Mouse (Mus musculus): Measurements from ENCODE around the gene Rusc2.

Gene Rusc2

GRCm38 (mm10) chr4:43442456-43443361 is 60.9 kb downstream of the Rusc2 start:
- peak; percentile 87 for DNase-seq (ENCODE audit: inconsistent ontology term)

- DNase-seq (ENCODE audit: inconsistent ontology term): no peak
These were observed 61.7 kb downstream of the Rusc2 start for GRCm38 (mm10) chr4:43443511-43443910.

GRCm38 (mm10) chr4:43447251-43447650 is 65.5 kb downstream of the Rusc2 start:
- no peak for DNase-seq (ENCODE audit: inconsistent ontology term)

- DNase-seq (ENCODE audit: inconsistent ontology term): no peak
These were observed 66.8 kb downstream of the Rusc2 start for GRCm38 (mm10) chr4:43448554-43448953.

GRCm38 (mm10) chr4:43452315-43452714 is 70.5 kb downstream of the Rusc2 start:
- DNase-seq (ENCODE audit: inconsistent ontology term): no peak

- DNase-seq (ENCODE audit: inconsistent ontology term): peak; percentile 59
These were observed 71.6 kb downstream of the Rusc2 start for GRCm38 (mm10) chr4:43453413-43453812.

- no peak for DNase-seq (ENCODE audit: inconsistent ontology term)
These were observed 72.5 kb downstream of the Rusc2 start, which contains the start of gene Cd72 for GRCm38 (mm10) chr4:43454041-43454836. Cd72 (minus strand) TSS chr4:43454628.

GRCm38 (mm10) chr4:43456470-43456869 is 74.7 kb downstream of the Rusc2 start:
- no peak for DNase-seq (ENCODE audit: inconsistent ontology term)

GRCm38 (mm10) chr4:43457124-43457523 is 75.3 kb downstream of the Rusc2 start:
- no peak for DNase-seq (ENCODE audit: inconsistent ontology term)

GRCm38 (mm10) chr4:43463102-43463501 is 81.3 kb downstream of the Rusc2 start:
- DNase-seq (ENCODE audit: inconsistent ontology term): no peak

- no peak for DNase-seq (ENCODE audit: inconsistent ontology term)
These were observed 84.2 kb downstream of the Rusc2 start for GRCm38 (mm10) chr4:43465935-43466334.

- DNase-seq (ENCODE audit: inconsistent ontology term): no peak
These were observed 85.1 kb downstream of the Rusc2 start for GRCm38 (mm10) chr4:43466872-43467271.

GRCm38 (mm10) chr4:43470301-43470700 is 88.5 kb downstream of the Rusc2 start:
- DNase-seq (ENCODE audit: inconsistent ontology term): no peak

GRCm38 (mm10) chr4:43473636-43474035 is 91.9 kb downstream of the Rusc2 start:
- no peak for DNase-seq (ENCODE audit: inconsistent ontology term)

GRCm38 (mm10) chr4:43476604-43477003 is 94.8 kb downstream of the Rusc2 start:
- no peak for DNase-seq (ENCODE audit: inconsistent ontology term)

All from Muller cell, postnatal 12 days (primary cell).